In genomic region chr17:66289894-66290293, GRCm38 (mm10) we compare ENCODE assay signal across 20 mouse cellular contexts.
A peak's percentile ranks its signal among the peaks of the same experiment; 100 is the strongest.
DNase-seq lines count a peak whose midpoint lies in the region; ATAC-seq and TF ChIP-seq lines count a peak whose summit lies in the region.
"Had no signal": no experiment of that assay in that cellular context is flagged by ENCODE, and none has a peak within 500 bp of the region (broad histone marks: within the 10 kb centered on the region; RNA-seq: fewer than 3 reads in every experiment).

No protein-coding gene starts in this region.

- intact Hi-C loops in left cerebral cortex, adult 2 months (cut with DNase I), result no loop called here
- intact Hi-C loops in left cerebral cortex, postnatal 4 days (cut with DNase I), result no loop called here

- H3K4me3 ChIP-seq in left cerebral cortex, adult 2 months, result no peak overlapping the region

- H3K27ac ChIP-seq in left cerebral cortex, adult 2 months, result peak overlapping the region; percentile 51; the same call in 1 of the 2 replicates

- ATAC-seq in frontal cortex, adult (ENCODE audit: low TSS enrichment), result peak; percentile 57; the same call in 1 of the 2 replicates
- ATAC-seq: activated CD4-positive, CD25-positive, alpha-beta regulatory T cell, adult 4 months; CD4-positive, CD25-positive, alpha-beta regulatory T cell, adult 4 months; Patski had no signal

- no peak for DNase-seq in frontal cortex, postnatal 25 days (ENCODE audit: low spot score in 2 of 2)
- DNase-seq in left cerebral cortex, adult 2 months (ENCODE audit: extremely low spot score in 1 of 2, low spot score in 2 of 2), result no peak
- DNase-seq in left cerebral cortex, postnatal 4 days, result no peak
- DNase-seq in brain, adult 2 months (ENCODE audit: low read depth, low spot score), result peak; percentile 38
- no peak for DNase-seq in natural killer cell, adult 2 months (ENCODE audit: low spot score in 2 of 2)
- DNase-seq: adrenal gland, adult 2 months; adrenal gland, adult 8-10 months; adrenal gland, postnatal 10 days; adrenal gland, postnatal 14 days; adrenal gland, postnatal 25 days; adrenal gland, postnatal 36 days; B cell, adult 2 months; cerebellum, adult 11 months; cerebellum, adult 11-12 months; cerebellum, adult 18-20 months; cerebellum, adult 2 months had no signal

- TF ChIP-seq CTCF in left cerebral cortex, adult 2 months (IDR thresholded peaks at IDR 0.05), result no peak
